Mouse (Mus musculus) thymus, adult 2 months (tissue): ENCODE data around the gene Wdhd1.

Source experiments
- CTCF ChIP-seq: fragments of 200-500 bp; IDR thresholded peaks from 2 replicates; pipeline ENCODE4 v1.5.1; 2012; ENCODE audit warnings: mild to moderate bottlenecking, control low read depth, low read length, moderate library complexity, borderline replicate concordance; ENCODE audit not compliant: control insufficient read depth, poor library complexity, insufficient read depth; ENCODE audit errors: extremely low read depth
- POLR2A ChIP-seq: fragments of 200-500 bp; IDR thresholded peaks from 2 replicates; pipeline ENCODE4 v1.6.1; 2012; ENCODE audit warnings: mild to moderate bottlenecking, low read length, control low read depth, moderate library complexity; ENCODE audit not compliant: control insufficient read depth, poor library complexity, insufficient read depth; ENCODE audit errors: extremely low read depth

DNA sequence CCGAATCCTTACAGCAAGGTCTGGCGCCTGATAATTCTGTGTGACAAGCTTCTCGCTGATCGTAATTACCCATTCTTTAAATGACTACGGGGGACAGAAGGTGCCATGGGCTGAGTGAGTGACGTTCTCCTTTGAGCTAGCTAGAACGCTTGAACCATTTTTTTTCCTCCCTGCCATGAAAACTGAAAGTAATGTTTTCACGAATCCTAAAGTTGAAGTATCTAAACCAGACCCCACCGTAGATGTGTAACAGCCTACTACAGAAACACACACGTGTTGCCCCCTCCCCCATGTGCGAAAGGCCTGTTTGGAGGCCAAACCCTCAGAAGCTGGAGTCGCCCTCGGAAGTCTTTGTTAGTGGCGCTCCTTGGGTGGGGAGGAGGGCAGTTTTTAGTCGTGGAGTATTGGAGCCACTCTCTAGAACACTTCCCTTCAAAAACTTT, 22.2 kb upstream of the Wdhd1 start:
- TF ChIP-seq CTCF (no peak), POLR2A (no peak)
